Mouse (Mus musculus): ENCODE measurements around the gene Lmod3. TPM values are rescaled to one million over a fixed set of nuclear protein-coding genes. Genes with fewer than 3 reads are reported as not detected.

The Lmod3 gene
- polyA plus RNA-seq, 1 experiment from 2014 or later: 0.31 TPM

DNA sequence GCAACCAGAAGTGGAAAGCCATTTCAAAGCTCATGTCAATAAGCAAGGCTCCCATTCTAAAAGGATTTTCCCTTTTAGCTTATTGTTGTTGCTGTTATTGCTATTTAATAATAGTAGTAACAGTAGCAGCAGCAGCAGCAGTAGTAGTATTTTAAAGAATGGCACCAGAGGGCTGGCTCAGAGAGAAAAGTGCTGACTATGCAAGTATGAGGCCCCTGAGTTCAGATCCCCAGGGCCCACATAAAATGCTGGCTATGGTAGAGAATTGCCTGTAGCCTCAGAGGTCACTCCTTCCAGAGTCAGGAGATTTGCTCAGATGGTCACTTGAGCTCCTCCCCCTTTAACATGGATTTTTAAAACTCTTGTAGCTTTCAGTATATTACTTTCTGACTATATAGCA is 7.4 kb downstream of the Lmod3 start:
- ATAC-seq (ENCODE audit: low FRiP score): no peak

DNA sequence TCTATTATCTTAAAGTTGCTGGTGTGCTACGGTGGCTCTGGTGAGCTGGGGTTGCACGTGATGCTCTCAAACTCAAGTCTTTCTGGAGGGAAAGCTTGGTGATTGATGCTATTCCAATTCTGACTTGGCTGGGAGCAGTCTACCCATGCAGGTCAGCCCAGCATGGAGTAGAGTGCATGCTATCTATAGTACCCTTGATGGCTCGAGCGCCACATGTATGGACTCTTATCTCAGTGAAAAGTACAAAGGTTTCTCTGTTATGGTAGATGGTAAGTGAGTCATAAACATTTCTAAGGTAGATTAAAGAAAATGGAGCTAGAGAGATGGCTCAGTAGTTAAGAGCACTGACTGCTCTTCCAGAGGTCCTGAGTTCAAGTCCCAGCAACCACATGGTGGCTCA is 10.0 kb downstream of the Lmod3 start:
- Histone ChIP-seq H3K9me3 (replicated peaks) (no peaks in the 10 kb centered on the region), H3K4me3 (no peak overlapping the region), H3K36me3 (no peaks in the 10 kb centered on the region), H3K27me3 (no peaks in the 10 kb centered on the region), H3K9ac (no peak overlapping the region), H3K27ac (no peak overlapping the region), H3K4me2 (replicated peaks) (no peak overlapping the region), H3K4me1 (no peaks in the 10 kb centered on the region)
- WGBS: 89% methylated on average over 4 of the region's 4 CpGs
- ATAC-seq (ENCODE audit: low FRiP score): no peak

More for the DNA sequence above, 7.4 kb downstream of the Lmod3 start:
- no peak overlapping the region for H3K4me2 ChIP-seq (replicated peaks)
- no peak overlapping the region for H3K27ac ChIP-seq
- H3K9me3 ChIP-seq (replicated peaks): no peaks in the 10 kb centered on the region
- no peaks in the 10 kb centered on the region for H3K27me3 ChIP-seq
- no peak overlapping the region for H3K4me3 ChIP-seq
- no peaks in the 10 kb centered on the region for H3K36me3 ChIP-seq
- H3K4me1 ChIP-seq: no peaks in the 10 kb centered on the region
- no peak overlapping the region for H3K9ac ChIP-seq

DNA sequence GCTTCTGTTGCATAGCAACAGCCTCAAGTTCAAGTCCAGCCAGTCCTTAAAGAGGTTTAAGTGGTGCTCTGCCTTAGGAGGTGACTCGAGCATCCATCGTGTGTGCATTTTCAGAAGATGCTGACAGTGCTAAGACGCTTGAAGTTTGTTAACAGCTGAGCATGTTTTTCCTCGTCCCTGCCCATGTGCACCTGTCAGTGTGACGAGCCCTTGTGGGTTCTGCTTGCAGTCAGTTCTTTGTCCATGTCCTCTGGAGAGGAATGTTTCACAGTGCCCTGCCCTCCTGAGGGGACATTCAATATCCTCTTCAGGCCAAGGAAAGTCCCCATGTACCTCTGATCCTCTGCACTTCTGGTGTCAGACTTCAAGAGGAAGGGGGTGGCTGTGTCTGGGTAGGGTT is 12.5 kb downstream of the Lmod3 start:
- no peaks in the 10 kb centered on the region for H3K27me3 ChIP-seq
- H3K4me2 ChIP-seq (replicated peaks): no peak overlapping the region
- ATAC-seq (ENCODE audit: low FRiP score): no peak
- no peaks in the 10 kb centered on the region for H3K36me3 ChIP-seq
- no peaks in the 10 kb centered on the region for H3K9me3 ChIP-seq (replicated peaks)
- no peak overlapping the region for H3K9ac ChIP-seq
- no peak overlapping the region for H3K27ac ChIP-seq
- 77% methylated on average over 5 of the region's 5 CpGs for WGBS
- no peaks in the 10 kb centered on the region for H3K4me1 ChIP-seq
- H3K4me3 ChIP-seq: no peak overlapping the region

DNA sequence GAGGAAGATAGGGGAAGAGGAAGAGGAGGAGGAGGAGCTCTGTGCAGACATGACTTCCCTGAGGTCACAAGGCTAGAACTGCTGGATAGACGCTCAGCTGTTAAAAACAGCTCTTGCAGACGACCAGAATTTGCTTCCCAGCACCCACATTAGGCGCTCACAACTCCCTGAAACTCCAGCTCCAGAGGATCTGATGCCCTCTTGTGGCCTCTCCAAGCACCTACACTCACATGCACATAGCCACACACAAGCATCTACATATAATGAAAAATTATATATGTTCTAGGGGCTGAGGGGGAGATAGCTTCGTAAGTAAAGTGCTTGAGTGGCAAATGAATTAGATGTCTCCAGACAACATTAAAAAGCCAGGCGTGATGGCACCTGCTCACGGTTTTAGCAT is 13.2 kb downstream of the Lmod3 start:
- Histone ChIP-seq H3K4me1 (no peaks in the 10 kb centered on the region), H3K27me3 (no peaks in the 10 kb centered on the region), H3K36me3 (peaks cover 6% of the 10 kb centered on the region; the same call in 1 of the 2 replicates), H3K27ac (no peak overlapping the region), H3K9me3 (replicated peaks) (no peaks in the 10 kb centered on the region), H3K9ac (no peak overlapping the region), H3K4me3 (no peak overlapping the region), H3K4me2 (replicated peaks) (no peak overlapping the region)
- WGBS: 91% methylated on average over 6 of the region's 6 CpGs
- ATAC-seq (ENCODE audit: low FRiP score): no peak

DNA sequence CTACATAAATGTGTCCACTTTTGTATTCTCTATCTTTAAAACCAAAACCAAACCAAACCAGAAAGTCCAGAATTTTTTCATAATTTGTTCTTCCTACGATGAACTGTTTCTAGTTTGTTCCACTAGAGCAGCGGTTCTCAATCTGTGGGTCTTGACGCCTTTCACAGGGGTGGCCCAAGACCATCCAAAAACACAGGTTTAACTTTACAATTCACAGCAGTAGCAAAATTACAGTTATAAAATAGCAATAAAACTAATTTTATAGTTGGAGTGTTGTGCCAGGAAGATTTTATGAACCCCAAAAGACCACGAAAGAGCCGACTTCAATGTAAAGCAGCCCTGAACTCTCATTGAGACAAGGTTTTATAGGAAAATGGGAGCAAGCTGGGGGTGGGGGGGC is 16.5 kb downstream of the Lmod3 start:
- Histone ChIP-seq H3K27me3 (no peaks in the 10 kb centered on the region), H3K9me3 (replicated peaks) (no peaks in the 10 kb centered on the region), H3K27ac (no peak overlapping the region), H3K36me3 (peaks cover 26% of the 10 kb centered on the region), H3K4me1 (no peaks in the 10 kb centered on the region), H3K4me3 (no peak overlapping the region), H3K4me2 (replicated peaks) (no peak overlapping the region), H3K9ac (no peak overlapping the region)
- no peak for ATAC-seq (ENCODE audit: low FRiP score)
- WGBS: 96% methylated on average over 5 of the region's 5 CpGs

DNA sequence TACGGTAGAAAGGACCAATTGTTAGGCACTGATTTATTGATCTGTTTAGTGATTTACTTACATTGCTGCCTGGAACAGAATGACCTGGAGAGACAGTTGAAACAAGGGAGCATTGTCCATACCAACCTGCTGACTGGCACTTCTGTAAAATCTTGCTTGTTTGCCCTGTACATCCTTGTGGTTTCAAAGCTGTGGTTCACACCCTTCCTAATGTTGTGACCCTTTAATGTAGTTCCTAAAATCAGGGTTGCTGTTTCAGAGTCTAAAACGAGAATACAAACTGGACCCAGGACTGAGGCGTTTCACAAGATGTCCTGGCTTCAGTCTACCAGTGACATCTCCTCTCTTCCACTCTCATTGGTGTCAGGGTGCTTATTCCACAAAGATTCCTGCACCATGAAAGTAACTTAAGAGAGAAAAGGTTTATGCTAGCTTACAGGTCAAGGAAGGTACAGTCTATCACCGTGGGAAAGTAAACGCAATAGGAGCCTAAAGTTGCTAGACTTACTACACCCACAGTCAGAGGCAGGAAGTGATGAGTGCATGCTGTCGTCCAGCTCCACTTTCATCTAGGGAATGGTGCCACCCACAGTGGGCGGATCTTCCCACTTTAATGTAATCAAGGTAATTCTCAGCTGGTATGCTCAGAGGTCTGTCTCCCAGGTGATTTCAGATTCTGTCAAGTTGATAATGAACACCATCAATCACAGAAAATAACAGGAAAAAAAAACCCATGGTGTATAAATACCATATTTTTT is 17.5 kb downstream of the Lmod3 start:
- H3K4me3 ChIP-seq: no peak overlapping the region
- H3K9me3 ChIP-seq (replicated peaks): no peaks in the 10 kb centered on the region
- H3K36me3 ChIP-seq: peaks cover 34% of the 10 kb centered on the region
- H3K27ac ChIP-seq: no peak overlapping the region
- H3K4me1 ChIP-seq: no peaks in the 10 kb centered on the region
- no peak overlapping the region for H3K9ac ChIP-seq
- no peak overlapping the region for H3K4me2 ChIP-seq (replicated peaks)
- no peaks in the 10 kb centered on the region for H3K27me3 ChIP-seq
- no peak for ATAC-seq (ENCODE audit: low FRiP score)
- WGBS: 87% methylated on average over 7 of the region's 7 CpGs

DNA sequence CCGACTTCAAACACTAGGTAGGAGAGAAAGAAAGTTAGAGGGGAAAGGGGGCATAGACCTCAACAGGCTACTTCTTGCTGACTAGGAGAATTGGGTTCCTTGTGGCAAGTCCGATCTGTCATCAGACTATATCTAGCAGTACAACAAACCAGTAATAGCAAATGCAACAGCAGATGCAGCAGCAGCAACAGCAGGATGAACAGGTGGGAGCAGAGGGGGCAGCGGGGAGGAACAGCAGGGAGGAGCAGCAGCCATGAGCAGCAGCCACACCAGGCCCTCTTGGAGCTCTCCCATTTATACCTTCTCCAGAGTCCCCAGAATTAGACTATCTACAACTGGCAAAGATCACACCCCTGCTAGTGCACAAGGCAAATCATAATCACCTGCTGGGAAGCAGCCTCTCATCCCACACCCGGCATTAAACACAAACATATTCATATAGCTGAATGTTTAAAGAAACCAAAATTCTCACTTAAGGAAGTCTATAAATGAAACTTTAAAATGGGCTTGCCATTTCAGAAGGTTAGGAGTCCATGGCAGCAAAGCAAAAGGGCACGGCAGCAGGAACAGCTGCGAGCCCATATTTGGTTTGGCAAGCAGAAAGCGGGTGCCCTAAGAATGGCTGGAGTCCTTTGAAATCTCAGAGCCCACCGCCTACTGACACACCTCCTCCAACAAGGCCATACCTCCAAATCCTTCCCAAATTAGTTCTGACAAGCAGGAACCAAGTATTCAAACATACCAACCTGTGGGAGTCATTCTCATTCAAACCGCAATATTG is 25.3 kb downstream of the Lmod3 start:
- H3K27ac ChIP-seq: no peak overlapping the region
- 93% methylated on average over 9 of the region's 9 CpGs for WGBS
- H3K4me3 ChIP-seq: no peak overlapping the region
- H3K9me3 ChIP-seq (replicated peaks): no peaks in the 10 kb centered on the region
- H3K9ac ChIP-seq: no peak overlapping the region
- H3K27me3 ChIP-seq: no peaks in the 10 kb centered on the region
- H3K36me3 ChIP-seq: peaks cover 24% of the 10 kb centered on the region
- no peak for ATAC-seq (ENCODE audit: low FRiP score)
- H3K4me2 ChIP-seq (replicated peaks): no peak overlapping the region
- peaks cover 9% of the 10 kb centered on the region; the same call in 1 of the 2 replicates for H3K4me1 ChIP-seq

DNA sequence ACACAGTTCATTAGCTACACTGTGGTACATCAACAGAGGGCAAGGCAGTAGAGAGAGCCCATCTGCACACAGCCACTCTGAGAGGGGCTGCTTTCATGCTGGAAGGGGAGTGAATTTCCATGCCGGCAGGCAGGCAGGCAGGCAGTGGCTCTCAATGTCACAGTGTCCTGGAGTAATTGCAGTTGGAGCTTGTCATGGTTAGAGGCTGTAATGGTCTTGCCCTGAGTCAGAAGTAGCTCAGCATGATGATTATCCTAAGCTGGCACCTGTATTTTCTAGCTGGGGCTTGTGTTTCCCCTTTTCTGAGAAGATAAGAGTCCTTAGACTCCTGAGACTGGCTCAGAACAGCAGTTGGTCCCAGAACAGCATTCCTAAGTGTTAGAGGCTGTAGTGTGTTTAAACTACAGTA is 26.5 kb downstream of the Lmod3 start:
- Histone ChIP-seq H3K4me3 (no peak overlapping the region), H3K27me3 (no peaks in the 10 kb centered on the region), H3K9me3 (replicated peaks) (no peaks in the 10 kb centered on the region), H3K4me1 (peaks cover 13% of the 10 kb centered on the region), H3K9ac (no peak overlapping the region), H3K27ac (peak overlapping the region; percentile 36; the same call in 1 of the 2 replicates), H3K36me3 (peaks cover 16% of the 10 kb centered on the region), H3K4me2 (replicated peaks) (no peak overlapping the region)
- peak; percentile 40; the same call in 1 of the 2 replicates for ATAC-seq (ENCODE audit: low FRiP score)
- WGBS: 50% methylated on average over 1 of the region's 1 CpGs

DNA sequence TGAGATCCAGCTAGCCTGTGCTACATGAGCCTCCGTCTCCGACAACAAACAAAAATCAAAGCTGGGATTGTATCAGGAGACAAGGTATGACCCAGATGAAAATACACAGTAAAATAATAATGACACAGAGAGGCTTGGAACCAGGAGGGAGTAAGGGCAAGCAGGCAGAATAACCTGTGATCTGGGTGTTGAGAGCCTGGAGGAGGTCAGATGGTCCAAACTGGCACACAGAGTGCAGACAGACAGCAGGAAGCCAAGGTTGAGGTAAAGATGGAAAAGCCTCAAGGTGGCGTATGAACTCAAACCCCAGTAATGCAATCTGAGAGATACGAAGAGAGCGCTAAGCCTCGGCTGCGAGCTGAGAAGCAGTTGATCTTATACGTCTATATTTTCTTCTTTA is 28.1 kb downstream of the Lmod3 start:
- no peak for ATAC-seq (ENCODE audit: low FRiP score)
- Histone ChIP-seq H3K27ac (no peak overlapping the region), H3K9me3 (replicated peaks) (no peaks in the 10 kb centered on the region), H3K4me3 (no peak overlapping the region), H3K27me3 (no peaks in the 10 kb centered on the region), H3K4me1 (peaks cover 13% of the 10 kb centered on the region), H3K36me3 (peaks cover 4% of the 10 kb centered on the region; the same call in 1 of the 2 replicates), H3K4me2 (replicated peaks) (no peak overlapping the region), H3K9ac (no peak overlapping the region)
- WGBS: 91% methylated on average over 8 of the region's 8 CpGs

DNA sequence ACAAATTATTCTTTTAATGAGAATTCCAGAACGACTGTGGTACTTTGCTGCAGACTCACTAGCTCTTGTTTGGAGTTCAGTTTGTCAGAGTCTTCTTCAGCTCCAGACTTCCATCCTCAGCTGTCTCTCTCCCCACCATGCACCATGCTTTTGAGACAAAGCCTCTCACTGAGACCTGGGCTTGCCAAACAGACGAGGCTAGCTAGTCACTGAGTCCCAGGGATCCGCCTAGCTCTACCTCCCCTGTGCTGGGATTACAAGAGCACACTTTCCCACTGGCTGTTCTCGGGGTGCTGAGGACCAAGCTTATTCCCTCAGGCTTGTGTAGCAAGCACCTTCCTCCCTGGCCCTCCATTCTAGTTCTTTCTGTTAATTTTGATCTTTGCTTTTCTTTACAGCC is 29.0 kb downstream of the Lmod3 start:
- Histone ChIP-seq H3K4me1 (peaks cover 13% of the 10 kb centered on the region), H3K27ac (no peak overlapping the region), H3K4me3 (no peak overlapping the region), H3K9me3 (replicated peaks) (no peaks in the 10 kb centered on the region), H3K4me2 (replicated peaks) (no peak overlapping the region), H3K36me3 (peaks cover 3% of the 10 kb centered on the region; the same call in 1 of the 2 replicates), H3K27me3 (no peaks in the 10 kb centered on the region), H3K9ac (no peak overlapping the region)
- 72% methylated on average over 4 of the region's 4 CpGs for whole genome bisulfite sequencing
- ATAC-seq (ENCODE audit: low FRiP score): no peak

DNA sequence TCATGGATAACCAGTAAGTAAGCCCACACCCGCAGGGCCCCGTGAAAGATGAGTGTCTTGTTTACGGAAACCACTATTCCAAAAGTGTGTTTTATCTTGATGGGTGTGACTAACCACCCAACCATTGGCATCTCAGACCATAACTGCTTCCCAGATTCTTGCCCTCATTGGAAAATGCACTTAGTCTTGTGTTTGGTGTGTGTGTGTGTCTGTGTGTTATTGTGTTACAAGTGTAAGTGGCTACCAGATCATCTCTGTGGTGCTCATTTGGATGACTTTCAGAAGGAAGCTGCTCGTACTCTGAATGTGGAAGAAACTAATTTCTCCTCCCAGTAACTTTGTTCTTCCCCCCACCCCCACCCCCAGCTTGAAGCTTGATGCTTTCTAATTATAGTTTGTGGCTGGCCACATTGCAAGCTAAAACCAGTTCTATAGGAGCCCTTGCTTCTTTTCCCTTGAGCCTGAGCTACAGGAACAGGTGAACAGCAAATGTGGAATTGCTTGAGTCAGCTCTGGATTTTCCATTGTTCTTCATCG is 29.6 kb downstream of the Lmod3 start:
- Histone ChIP-seq H3K4me3 (no peak overlapping the region), H3K27me3 (no peaks in the 10 kb centered on the region), H3K9me3 (replicated peaks) (no peaks in the 10 kb centered on the region), H3K36me3 (peaks cover 3% of the 10 kb centered on the region; the same call in 1 of the 2 replicates), H3K27ac (no peak overlapping the region), H3K4me1 (peaks cover 13% of the 10 kb centered on the region), H3K9ac (no peak overlapping the region), H3K4me2 (replicated peaks) (no peak overlapping the region)
- WGBS: 69% methylated on average over 5 of the region's 5 CpGs
- no peak for ATAC-seq (ENCODE audit: low FRiP score)

DNA sequence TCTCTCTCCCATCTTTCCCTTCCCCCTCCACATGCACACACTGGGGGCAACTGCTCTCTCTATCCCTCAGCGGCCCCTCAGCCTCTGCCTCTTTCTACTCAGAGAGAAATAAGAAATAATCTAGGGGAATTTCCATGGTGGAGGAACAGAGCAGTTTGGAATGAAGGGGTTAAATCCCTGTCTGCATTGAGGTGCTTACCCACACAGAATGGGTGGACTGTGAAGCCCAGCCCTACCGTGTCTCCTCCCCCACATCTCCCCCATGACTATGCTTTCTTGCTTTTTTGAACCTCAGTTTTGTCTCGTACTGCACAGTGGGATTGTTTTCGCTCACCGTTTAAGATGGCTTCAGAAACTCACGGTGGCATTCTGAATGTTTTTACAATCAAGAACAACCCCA is 30.2 kb downstream of the Lmod3 start:
- ATAC-seq (ENCODE audit: low FRiP score): no peak
- peaks cover 3% of the 10 kb centered on the region; the same call in 1 of the 2 replicates for H3K36me3 ChIP-seq
- WGBS: 54% methylated on average over 6 of the region's 6 CpGs
- no peak overlapping the region for H3K4me2 ChIP-seq (replicated peaks)
- H3K9ac ChIP-seq: no peak overlapping the region
- peaks cover 13% of the 10 kb centered on the region for H3K4me1 ChIP-seq
- H3K27me3 ChIP-seq: no peaks in the 10 kb centered on the region
- no peaks in the 10 kb centered on the region for H3K9me3 ChIP-seq (replicated peaks)
- no peak overlapping the region for H3K4me3 ChIP-seq
- H3K27ac ChIP-seq: no peak overlapping the region

Measured in hindbrain, embryonic 12.5 days (tissue).